Mouse (Mus musculus) testis, adult 2 months (tissue): ENCODE results near the gene Gm42674.

Source experiments
- CTCF ChIP-seq: fragments of 200-500 bp; IDR thresholded peaks from 2 replicates; pipeline ENCODE4 v1.5.1; 2012; ENCODE audit warnings: low read depth, mild to moderate bottlenecking, inconsistent platforms, low read length, moderate library complexity; ENCODE audit not compliant: control insufficient read depth, insufficient read depth, insufficient replicate concordance
- POLR2A ChIP-seq: fragments of 200-500 bp; IDR thresholded peaks from 2 replicates; pipeline ENCODE4 v1.6.1; 2012; ENCODE audit warnings: low read depth, mild to moderate bottlenecking, inconsistent platforms, low read length, moderate library complexity; ENCODE audit not compliant: control insufficient read depth

DNA sequence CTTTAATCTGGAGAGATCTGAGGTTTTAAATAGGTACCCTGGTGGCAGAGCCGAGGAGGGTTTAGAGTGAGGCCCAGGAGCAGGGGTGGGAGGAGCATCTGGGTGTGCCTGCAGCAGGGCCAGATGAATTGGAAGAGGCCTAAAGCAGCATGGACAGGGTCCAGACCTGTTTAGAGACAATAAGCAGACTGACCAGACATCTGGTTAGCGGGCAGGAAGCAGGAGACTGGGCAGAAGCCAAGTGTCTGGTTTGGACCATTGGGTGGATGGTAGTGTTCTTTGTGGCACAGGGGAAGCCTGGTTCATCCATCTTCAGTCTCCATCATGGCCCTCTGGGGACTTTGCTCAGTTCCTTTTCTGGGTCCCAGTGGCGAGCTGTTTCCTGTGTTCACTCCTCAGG lies 17.8 kb upstream of the Gm42674 start:
- TF ChIP-seq POLR2A: no peak
- no peak for TF ChIP-seq CTCF
